Mouse (Mus musculus): ENCODE measurements around the gene Trim37.

GRCm38 (mm10) chr11:87126824-87127816, at the start of gene Trim37:
- no peak for TF ChIP-seq CTCF (IDR thresholded peaks at IDR 0.05; ENCODE audit: extremely low read depth, insufficient read depth, insufficient read length, insufficient replicate concordance)
- TF ChIP-seq POLR2A (IDR thresholded peaks at IDR 0.05; ENCODE audit: low read depth, low read length) = no peak
